Mouse (Mus musculus) spleen, adult 12 weeks (tissue): ENCODE measurements around the gene Nsf.

Experiments used
- DNase-seq: peaks from one replicate; pipeline ENCODE4 v3.0.0; 2022; ENCODE audit warnings: low spot score

Gene Nsf

GRCm38 (mm10) chr11:103832331-103832730, 121.5 kb downstream of the Nsf start:
- no peak for DNase-seq

DNA sequence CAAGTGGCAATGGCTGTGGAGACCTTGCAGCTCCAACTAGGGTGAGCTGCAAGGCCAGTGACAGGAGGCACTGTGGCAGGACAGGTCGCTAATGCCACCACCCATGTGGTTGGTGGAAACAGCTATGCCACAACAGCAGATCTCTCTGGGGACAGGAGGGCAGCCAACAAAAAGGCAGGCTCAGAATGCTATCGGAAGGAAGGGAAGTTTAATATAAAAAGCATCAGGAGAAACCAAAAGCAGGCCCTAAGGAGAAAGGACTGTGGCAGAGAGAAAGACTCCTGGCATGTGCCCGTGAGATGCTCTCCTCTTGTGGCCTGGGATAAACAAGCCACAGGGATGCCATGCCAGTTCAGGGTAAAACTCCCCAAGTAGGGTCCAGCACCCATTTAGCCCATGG, 122.1 kb downstream of the Nsf start:
- no peak for DNase-seq

- DNase-seq = no peak
Measured at GRCm38 (mm10) chr11:103830476-103830875, 123.4 kb downstream of the Nsf start.

- no peak for DNase-seq
Measured at GRCm38 (mm10) chr11:103829956-103830355, 123.9 kb downstream of the Nsf start.

- DNase-seq = no peak
Measured at GRCm38 (mm10) chr11:103828866-103829265, 125.0 kb downstream of the Nsf start.

GRCm38 (mm10) chr11:103827201-103827600, 126.7 kb downstream of the Nsf start:
- DNase-seq = no peak

DNA sequence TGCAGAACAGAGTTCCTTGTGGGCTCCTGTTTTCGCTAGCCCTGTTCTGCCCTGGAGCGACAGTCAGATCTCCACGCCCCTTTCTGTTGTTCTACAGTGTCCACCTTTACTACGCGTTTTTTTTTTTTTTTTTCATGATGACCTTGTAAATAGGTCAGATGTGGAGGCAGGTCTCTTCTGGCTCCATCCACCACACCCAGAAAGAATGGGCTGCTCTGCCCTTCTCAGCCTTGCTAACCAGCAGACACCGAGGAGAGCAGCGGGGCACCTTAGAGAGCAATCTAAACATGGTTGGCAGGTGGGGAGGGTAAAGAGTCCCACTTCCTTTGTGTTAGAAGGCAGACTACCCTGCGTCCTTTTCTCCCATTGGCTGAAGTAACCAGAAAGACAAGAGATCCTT, 137.1 kb downstream of the Nsf start:
- no peak for DNase-seq

GRCm38 (mm10) chr11:103815986-103816385, 137.9 kb downstream of the Nsf start:
- DNase-seq = no peak

DNA sequence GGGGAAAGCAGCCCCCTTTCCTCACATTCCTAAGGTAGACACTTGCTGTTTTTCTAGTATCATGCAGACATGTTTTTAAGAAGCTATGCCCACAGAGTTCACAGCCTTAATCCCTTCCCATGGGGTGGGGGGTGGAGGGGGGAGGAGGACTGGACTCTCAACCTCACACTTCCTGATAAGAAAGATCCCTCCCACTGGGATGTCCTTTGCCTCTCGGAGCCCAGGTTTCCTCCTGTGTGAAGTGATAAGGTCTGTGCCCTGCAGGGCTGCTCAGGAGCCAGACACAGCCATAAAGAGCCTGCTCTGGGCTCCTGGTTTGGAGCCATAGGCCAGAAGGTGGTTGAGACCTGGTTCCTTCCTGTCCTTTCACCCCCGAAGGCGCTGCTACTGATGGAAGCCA, 139.0 kb downstream of the Nsf start:
- DNase-seq = no peak

DNA sequence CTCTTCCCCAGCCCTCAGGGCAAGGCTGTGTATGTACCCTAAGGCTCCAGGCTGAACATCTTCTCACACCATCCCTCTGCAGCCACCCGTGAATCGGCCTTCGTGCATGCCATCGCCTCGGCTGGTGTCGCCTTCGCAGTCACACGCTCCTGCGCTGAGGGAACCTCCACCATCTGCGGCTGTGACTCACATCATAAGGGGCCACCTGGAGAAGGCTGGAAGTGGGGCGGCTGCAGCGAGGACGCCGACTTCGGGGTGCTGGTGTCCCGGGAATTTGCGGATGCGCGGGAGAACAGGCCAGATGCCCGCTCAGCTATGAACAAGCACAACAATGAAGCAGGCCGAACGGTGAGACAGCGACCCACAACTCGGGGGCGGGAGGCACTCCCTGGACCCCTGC, 142.6 kb downstream of the Nsf start:
- no peak for DNase-seq

GRCm38 (mm10) chr11:103810631-103811030, 143.2 kb downstream of the Nsf start:
- DNase-seq = no peak

DNA sequence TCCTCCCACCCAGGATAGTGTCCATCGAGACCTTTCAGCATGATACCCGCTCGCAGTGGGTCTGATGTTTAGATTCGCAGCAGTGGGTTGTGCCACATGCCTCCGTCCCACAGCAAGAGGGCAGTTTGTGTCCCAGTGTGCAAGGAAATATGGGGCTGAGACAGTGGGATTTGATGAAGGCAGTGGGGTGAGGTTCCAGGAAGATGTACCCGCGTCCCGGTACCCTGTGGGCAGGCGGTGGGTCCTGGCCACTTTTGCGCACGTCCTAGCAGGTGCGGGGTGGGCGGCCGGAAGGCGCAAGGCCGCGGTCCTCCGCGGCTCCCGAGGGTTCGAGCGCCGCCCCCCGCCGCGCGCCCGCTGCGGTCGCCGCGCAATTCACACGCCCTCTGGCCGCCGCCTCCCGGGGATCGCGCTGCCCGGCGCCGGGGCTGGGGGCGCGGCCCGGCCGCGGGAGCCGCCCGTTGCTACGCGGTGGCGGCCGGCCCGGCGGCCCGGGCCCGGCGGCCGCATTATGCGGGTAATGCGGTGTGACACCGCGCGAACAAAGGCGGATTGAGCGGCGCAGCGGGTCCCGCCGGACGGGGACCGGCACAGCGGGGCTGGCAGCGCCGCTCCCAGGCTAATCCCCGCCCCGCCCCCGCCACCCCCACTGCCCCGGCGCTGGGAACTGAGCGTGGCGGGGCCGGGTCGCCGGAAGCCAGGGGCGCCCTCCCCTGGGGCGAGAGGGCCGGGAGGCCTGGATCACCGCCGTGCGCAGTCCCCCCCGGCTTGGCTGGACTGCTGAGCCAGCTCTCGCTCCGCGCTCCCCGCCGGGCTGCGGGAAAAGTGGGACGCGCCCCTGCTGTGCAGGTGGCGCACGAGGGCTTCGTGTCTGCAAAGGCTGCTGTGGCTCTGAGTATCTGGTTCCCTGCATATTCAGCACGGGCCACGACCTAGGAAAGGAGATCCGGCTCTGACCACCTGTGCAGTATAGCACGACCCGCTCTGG, 144.0 kb downstream of the Nsf start:
- no peak for DNase-seq

DNA sequence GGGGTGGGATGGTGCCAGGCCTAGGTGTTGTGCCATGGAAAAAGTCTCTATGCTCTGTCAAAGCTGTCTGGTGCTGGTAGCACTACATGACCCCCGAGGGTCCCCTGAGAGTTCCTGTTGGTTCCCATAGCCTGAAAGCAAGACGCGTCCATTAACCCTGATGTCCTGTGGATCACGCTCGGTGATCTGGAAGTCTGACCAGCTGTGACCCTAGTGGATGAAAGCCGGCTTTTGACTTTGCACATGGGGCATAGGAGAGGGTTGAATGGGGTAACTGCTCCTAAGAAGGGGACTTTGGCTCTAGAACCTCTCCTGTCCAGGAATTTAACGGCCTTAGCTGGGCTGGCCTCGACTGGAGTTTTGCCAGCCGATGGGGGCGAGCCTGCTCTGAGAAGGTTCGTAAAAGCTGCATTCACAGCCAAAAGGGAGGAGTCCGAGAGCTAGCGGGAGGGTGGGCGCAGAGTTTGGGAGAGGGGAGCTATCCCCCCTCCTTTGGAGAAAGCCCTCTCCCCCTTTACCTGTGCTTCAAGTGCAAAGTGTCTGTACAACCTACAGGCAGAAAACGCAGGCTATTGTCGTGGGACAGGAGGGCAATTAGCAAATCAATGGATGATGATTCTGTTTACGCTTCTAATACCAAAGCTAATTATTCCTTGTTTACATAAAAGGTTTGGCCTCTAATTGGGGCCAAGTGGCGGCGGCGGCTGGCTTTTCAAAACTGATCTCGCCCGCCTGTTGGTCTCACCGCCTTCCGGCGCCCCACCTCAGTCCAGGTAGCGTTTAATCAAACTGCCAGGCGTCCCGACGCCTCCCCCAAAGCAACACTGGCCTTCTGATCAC, 144.9 kb downstream of the Nsf start:
- no peak for DNase-seq

GRCm38 (mm10) chr11:103807966-103808365, 145.9 kb downstream of the Nsf start:
- DNase-seq = no peak

DNA sequence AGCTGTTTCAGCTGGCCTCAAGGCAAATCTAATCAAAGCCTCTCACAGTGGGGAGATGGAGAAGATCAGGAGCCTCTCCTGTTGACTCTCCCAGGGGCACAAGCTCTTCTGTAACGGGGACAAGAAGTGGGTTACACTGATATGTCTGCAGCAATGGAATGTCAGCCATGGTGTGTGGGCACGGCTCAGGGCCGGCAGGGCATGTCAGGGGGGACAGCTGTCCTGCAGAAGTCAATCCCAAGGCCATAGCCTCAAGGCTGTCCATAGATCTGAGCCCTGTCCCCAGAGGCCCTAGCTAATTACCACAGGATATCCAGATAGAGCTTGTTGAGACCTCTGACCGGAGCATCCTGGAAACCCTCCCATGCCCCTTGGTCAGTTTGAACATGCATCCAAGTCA, 149.1 kb downstream of the Nsf start:
- DNase-seq = no peak

GRCm38 (mm10) chr11:103804126-103804525, 149.7 kb downstream of the Nsf start:
- no peak for DNase-seq

GRCm38 (mm10) chr11:103801128-103801527, 152.7 kb downstream of the Nsf start:
- DNase-seq = no peak

GRCm38 (mm10) chr11:103789951-103790350, 163.9 kb downstream of the Nsf start:
- no peak for DNase-seq

GRCm38 (mm10) chr11:103780152-103780551, 173.7 kb downstream of the Nsf start:
- no peak for DNase-seq

DNA sequence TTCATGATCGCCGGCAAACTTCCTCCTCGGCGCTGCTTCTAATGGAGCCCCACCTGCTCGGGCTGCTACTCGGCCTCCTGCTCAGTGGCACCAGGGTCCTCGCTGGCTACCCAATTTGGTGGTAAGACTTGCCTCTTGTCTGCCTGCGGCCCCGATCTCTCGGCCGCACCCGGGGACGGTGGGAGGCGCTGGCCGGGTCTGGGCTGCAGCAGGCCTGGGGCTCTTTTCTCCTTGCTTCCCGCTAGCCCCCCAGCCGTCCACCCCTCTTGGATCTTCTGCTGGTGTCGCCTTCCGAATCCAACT, 179.7 kb downstream of the Nsf start:
- no peak for DNase-seq

DNA sequence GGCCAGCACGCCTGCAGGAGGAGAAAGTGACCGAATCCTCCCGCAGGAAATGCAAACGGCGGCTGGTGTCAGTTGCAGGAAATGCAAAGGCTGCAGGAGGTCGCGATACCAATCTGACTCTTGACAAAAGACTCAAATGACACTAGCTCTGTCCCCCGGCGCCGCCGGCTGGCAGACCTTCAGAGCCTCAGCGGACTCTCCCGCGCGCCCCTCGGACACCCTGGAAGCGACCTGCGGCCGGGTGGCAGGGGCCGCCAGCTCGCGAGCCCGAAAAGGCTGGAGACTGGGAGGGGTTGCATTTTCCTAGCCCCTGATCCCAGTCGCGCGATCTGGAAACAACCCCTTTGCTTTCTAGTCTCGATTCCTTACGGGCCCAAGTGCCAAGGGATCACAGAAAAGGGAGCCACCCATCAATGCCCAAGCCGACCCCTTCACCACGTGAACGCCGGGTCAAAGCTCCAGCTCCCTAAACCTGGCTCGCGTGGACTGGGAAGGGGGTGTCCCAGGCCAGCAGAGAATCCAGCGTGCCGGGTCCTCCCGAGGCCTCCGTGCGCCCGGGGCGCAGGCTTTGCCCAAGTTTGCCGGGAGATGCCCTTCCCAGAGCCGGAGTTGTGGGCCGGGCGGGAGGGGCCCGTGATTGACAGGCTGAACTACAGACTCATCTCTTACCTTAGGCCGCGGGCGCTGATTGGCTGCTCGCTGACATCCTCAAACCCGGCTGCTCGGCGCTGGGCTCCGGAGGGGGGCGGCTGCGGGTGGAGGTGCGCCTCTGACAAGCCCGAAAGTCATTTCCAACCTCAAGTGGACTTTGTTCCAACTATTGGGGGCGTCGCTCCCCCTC, 180.2 kb downstream of the Nsf start, which contains the start of gene Wnt3:
Gene Wnt3 (plus strand): TSS at position 764 of the 841 bp plus-strand sequence.
- DNase-seq = no peak
